Mouse (Mus musculus) neural tube, embryonic 10.5 days (tissue): Measurements from ENCODE around the gene Gal3st4.
A peak's percentile ranks its signal among the peaks of the same experiment; 100 is the strongest.

ENCODE experiments used
- DNase-seq: peaks from one replicate; pipeline ENCODE4 v3.0.0-alpha.2; 2017; ENCODE audit warnings: low spot score; ENCODE audit errors: extremely low spot score

Gal3st4 gene

DNA sequence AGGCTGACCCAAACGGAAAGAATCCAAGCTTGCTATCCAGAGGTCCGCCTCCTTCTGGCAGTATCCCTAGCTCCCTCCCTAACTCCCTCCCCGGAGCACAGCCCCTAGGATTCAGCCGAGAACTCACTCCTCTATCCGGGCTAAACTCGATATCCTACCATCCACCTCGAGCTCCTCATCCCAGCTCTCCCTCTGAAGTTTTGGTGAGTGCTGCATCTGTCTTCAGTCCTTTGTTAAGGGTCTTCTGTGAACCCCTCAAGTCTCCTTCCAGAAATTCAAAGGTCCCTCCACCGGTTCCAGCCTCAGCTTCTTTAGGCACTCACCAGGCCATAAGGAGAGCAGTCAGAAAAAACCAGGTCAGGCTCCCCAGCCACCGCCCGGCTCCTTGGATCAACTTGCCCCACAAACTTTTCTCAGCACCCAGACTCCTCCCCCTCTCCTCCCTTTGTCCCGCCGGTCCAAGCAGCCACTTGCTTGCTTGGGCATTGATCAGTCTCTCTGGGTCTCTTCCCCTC, at the start of gene Gal3st4:
Gene Gal3st4, minus strand, starts transcription at position 432 of the 515 bp plus-strand sequence.
- DNase-seq, result peak; percentile 62

DNA sequence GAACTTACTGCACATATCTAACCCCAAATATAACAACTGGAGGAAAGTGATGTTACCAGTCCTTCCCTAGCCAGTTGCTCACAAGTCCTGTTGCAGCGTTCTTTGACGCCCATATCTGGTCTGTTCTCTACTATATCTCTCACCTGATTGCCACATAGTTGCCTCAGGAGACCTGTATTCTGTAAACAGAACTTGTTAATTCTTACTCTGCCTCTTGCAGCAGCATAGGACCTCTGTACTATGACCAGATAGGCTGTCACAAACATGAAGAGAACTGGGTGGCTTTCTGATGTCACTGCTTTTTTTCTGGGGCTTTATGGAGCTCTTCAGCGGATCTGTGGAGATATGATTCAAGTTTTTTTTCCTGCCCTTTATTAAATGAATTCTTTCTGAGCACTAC, 40.2 kb upstream of the Gal3st4 start:
- no peak for DNase-seq

DNA sequence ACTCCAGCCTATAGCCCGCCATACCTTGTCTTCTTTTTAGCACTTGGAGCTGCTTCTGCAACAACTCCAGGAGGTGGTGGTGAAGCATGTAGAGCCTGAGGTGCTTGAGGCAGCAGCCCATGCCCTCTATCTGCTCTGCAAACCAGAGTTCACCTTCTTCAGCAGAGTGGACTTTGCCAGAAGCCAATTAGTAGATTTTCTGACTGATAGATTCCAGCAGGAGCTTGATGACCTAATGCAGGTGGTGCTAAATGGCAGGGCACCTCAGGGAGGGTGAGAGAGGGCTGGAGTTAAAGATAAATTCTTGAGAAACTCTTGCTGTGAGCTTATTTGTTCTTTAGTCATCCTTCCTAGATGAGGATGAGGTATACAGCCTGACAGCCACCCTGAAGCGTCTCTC, 27.0 kb upstream of the Gal3st4 start:
- DNase-seq, result no peak

- no peak for DNase-seq
Measured at GRCm38 (mm10) chr5:138294158-138294557, 21.5 kb upstream of the Gal3st4 start.

DNA sequence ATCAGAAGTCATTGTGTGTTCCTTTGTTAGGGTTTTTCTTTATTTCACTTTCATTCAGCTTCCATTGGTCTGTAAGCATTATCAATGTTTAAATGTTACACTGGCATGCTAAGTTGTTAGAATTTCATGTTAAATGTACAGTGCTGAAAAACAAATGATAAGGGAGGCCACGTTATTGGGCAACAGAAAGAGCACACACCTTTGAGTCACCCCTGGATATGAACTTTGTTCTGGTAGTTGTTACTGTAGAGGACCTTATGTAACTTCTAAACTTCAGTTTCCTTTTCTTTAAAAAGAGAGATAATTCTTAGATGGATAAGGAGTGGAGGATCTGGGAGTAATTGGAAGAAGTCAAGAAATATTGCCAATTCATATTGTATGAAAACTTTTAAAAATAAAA, 19.0 kb upstream of the Gal3st4 start:
- no peak for DNase-seq

GRCm38 (mm10) chr5:138287861-138288260, 15.2 kb upstream of the Gal3st4 start:
- DNase-seq, result no peak

GRCm38 (mm10) chr5:138283540-138283939, 10.9 kb upstream of the Gal3st4 start:
- no peak for DNase-seq

DNA sequence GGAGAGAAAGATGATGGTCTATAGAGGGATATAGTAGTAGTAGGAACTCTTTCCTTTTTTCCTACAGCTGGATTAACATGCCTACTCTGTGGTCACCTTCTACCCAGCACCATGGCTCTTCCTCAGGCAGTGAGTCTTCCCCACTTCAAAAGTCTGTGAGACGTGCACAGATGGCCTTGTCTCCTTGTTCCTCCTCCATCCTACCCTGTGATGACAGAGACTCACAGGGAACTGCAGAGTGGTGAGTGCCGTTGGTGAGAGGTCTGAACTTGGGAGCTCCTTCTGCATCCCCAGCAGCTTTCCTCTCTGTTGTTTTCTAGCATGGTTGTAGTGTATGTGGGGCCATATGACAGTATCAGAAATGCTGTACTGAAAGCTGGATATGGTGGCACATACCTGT, 9.2 kb upstream of the Gal3st4 start:
- no peak for DNase-seq

DNA sequence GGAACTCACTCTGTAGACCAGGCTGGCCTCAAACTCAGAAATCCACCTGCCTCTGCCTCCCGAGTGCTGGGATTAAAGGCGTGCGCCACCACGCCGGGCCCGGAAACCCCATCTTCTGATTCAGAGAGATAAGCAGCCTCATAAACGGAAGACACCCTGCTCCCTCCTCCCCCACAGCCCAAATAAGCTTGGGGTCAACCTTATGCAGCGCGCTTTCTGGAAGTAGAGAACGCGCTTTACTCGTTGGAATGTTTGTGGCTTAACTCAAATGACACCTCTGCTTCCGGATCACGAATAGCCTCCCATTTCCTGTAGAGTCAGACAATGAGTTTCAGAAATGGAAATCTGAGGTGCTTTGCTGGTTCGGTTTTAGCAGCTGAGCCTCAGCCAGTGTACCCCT, 8.2 kb upstream of the Gal3st4 start:
- DNase-seq, result no peak

DNA sequence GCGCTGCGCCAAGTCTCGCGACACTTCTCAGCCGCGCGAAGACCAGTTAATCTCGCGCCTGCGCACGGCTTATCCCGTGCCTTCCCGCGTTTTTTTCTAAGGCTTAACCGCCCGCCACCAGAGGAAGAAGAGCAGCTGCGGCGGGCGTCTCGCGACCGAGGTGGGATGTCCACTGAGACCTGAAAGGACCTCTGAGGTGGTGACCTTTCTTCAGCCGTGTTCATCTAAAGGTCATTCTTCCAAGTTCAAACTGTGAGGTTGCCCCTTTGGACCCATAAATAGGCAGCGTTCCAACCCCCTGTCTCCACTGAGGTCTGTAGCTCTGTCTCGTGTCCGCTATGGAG, 7.8 kb upstream of the Gal3st4 start:
- DNase-seq, result no peak

- peak; percentile 96 for DNase-seq
Measured at GRCm38 (mm10) chr5:138279585-138280424, 7.2 kb upstream of the Gal3st4 start, which contains the start of the genes Gm43720, Gpc2 and Stag3. TSS of gene Gm43720 (minus strand) at chr5:138279958. TSS of gene Gpc2 (minus strand) at chr5:138280005. TSS of gene Stag3 (plus strand) at chr5:138280240.

- no peak for DNase-seq
Measured at GRCm38 (mm10) chr5:138277994-138278393, 5.4 kb upstream of the Gal3st4 start.

GRCm38 (mm10) chr5:138275216-138276050, 2.8 kb upstream of the Gal3st4 start:
- DNase-seq, result peak; percentile 38

- DNase-seq, result no peak
Measured at GRCm38 (mm10) chr5:138274186-138274585, 1.5 kb upstream of the Gal3st4 start.

GRCm38 (mm10) chr5:138271232-138271631, 1.4 kb downstream of the Gal3st4 start:
- DNase-seq, result no peak

- DNase-seq, result no peak
Measured at GRCm38 (mm10) chr5:138268980-138269379, 3.7 kb downstream of the Gal3st4 start.

- no peak for DNase-seq
Measured at GRCm38 (mm10) chr5:138267114-138267513, 5.5 kb downstream of the Gal3st4 start.

GRCm38 (mm10) chr5:138265712-138266111, 6.9 kb downstream of the Gal3st4 start:
- no peak for DNase-seq

DNA sequence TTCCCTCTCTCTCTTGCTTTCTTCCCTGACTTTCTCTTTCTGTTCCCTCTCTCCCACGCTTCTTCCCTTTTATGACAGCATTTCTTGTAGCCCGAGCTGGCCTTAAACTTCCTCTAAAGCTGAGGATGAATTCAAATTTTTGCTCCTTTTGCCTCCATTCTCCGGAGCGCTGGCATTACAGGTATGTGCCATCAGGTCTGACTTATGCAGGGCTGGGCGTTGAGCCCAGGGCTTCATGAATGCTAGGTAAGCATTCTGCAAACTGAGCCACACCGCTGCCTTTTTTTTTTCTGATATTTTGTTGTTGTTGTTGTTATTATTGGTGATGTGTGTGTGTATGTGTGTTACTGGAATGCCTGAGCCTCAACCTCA, 8.4 kb downstream of the Gal3st4 start:
- no peak for DNase-seq

GRCm38 (mm10) chr5:138263260-138264206, 9.1 kb downstream of the Gal3st4 start, which contains the start of gene BC037034:
TSS of gene BC037034 (minus strand) at chr5:138264033.
- DNase-seq, result peak; percentile 91
